Comparison of ENCODE assay signal across 28 mouse cellular contexts in the genomic region with DNA sequence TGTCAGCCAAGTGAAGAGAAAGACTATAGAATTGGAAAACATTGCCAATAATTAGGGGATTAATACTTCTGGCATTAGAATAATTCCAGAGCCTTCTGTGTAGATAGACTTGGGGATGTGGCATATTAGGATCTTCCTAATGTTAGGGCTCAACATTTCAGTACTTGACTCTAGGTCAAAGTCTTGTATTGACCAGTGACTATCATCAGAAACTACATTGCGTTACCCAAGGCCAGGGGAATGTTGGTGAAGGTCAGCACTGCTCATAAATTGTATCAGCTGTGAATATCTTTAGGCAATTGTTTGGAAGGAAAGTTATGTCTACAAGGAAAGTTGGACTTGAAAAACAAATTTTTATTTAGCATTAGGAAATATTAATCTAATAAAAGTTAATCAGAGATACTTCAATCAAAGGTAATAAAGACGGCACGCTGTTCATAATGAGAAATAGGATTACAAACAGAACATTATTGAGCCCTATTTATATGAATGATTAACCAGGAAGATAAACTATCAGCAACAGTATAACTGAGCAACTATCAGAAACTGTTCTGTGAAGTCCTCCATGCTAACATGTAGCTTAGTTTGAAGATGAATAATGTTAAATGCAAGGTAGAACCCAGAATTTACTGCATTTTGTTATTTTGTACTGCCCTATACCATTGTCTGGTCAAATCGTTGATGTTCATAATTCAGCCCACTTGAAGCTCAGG.
"Had no signal": no experiment of that assay in that cellular context is flagged by ENCODE, and none has a peak within 500 bp of the region (broad histone marks: within the 10 kb centered on the region; RNA-seq: fewer than 3 reads in every experiment).

No protein-coding gene starts in this region.

- H3K4me2 ChIP-seq: heart, embryonic 12.5 days; hindbrain, embryonic 12.5 days; hindbrain, embryonic 14.5 days; kidney, embryonic 15.5 days; limb, embryonic 13.5 days; limb, embryonic 15.5 days; liver, embryonic 11.5 days; liver, embryonic 13.5 days; liver, embryonic 15.5 days had no signal

- DNase-seq: gastrocnemius, adult 2 months; gastrocnemius, postnatal 10 days; gastrocnemius, postnatal 25 days; heart, adult 18-20 months; heart, postnatal 10 days; heart, postnatal 4 days; kidney, adult 11 months; kidney, adult 2 months; kidney, adult 9 months; kidney, postnatal 25 days; kidney, postnatal 4 days; layer of hippocampus, adult 9-11 months; layer of hippocampus, postnatal 36 days; left cerebral cortex, postnatal 4 days; liver, embryonic 13.5 days had no signal

- H3K4me1 ChIP-seq: heart, embryonic 10.5 days; heart, embryonic 12.5 days; hindbrain, embryonic 10.5 days; hindbrain, embryonic 12.5 days; kidney, embryonic 15.5 days; limb, embryonic 13.5 days; limb, embryonic 15.5 days; liver, embryonic 13.5 days; liver, embryonic 15.5 days had no signal

- ATAC-seq: hindbrain, embryonic 16.5 days; inflammation-experienced regulatory T-cells, adult 6 months had no signal

- H3K9me3 ChIP-seq: heart, embryonic 10.5 days; heart, embryonic 12.5 days; hindbrain, embryonic 10.5 days; hindbrain, embryonic 12.5 days; kidney, embryonic 15.5 days; limb, embryonic 13.5 days; limb, embryonic 15.5 days; liver, embryonic 13.5 days; liver, embryonic 15.5 days had no signal

- H3K4me3 ChIP-seq: gastrocnemius, adult 2 months; heart, embryonic 10.5 days; heart, embryonic 12.5 days; hindbrain, embryonic 10.5 days; hindbrain, embryonic 12.5 days; kidney, embryonic 15.5 days; limb, embryonic 13.5 days; limb, embryonic 15.5 days; liver, embryonic 13.5 days; liver, embryonic 15.5 days had no signal

- H3K36me3 ChIP-seq: heart, embryonic 10.5 days; heart, embryonic 12.5 days; hindbrain, embryonic 10.5 days; hindbrain, embryonic 12.5 days; kidney, embryonic 15.5 days; limb, embryonic 13.5 days; limb, embryonic 15.5 days; liver, embryonic 13.5 days; liver, embryonic 15.5 days had no signal

- H3K27me3 ChIP-seq: heart, embryonic 12.5 days; hindbrain, embryonic 12.5 days; kidney, embryonic 15.5 days; limb, embryonic 13.5 days; limb, embryonic 15.5 days; liver, embryonic 13.5 days; liver, embryonic 15.5 days had no signal

- H3K27ac ChIP-seq: gastrocnemius, adult 2 months; heart, embryonic 10.5 days; hindbrain, embryonic 10.5 days; hindbrain, embryonic 12.5 days; hindbrain, embryonic 14.5 days; kidney, embryonic 15.5 days; kidney, postnatal 0 days; limb, embryonic 13.5 days; limb, embryonic 15.5 days; liver, embryonic 13.5 days; liver, embryonic 15.5 days had no signal

- H3K9ac ChIP-seq: heart, embryonic 12.5 days; hindbrain, embryonic 12.5 days; hindbrain, embryonic 14.5 days; kidney, embryonic 15.5 days; limb, embryonic 13.5 days; limb, embryonic 15.5 days; liver, embryonic 13.5 days; liver, embryonic 15.5 days had no signal
